Mouse (Mus musculus): ENCODE results near the gene Slc6a17.

Slc6a17 gene

GRCm38 (mm10) chr3:107517631-107518108 lies at the start of gene Slc6a17:
Gene Slc6a17 (minus strand): TSS chr3:107518018.
- DNase-seq, result peak; percentile 85

- no peak for DNase-seq
Observed at GRCm38 (mm10) chr3:107565331-107565730, 47.5 kb upstream of the Slc6a17 start.

- no peak for DNase-seq
Observed at GRCm38 (mm10) chr3:107563880-107564279, 46.1 kb upstream of the Slc6a17 start.

GRCm38 (mm10) chr3:107562591-107562990 lies 44.8 kb upstream of the Slc6a17 start:
- no peak for DNase-seq

- DNase-seq, result no peak
Observed at GRCm38 (mm10) chr3:107562104-107562503, 44.3 kb upstream of the Slc6a17 start.

GRCm38 (mm10) chr3:107559183-107559582 lies 41.4 kb upstream of the Slc6a17 start:
- peak; percentile 79 for DNase-seq

GRCm38 (mm10) chr3:107558740-107559139 lies 40.9 kb upstream of the Slc6a17 start:
- DNase-seq, result no peak

GRCm38 (mm10) chr3:107554842-107555241 lies 37.0 kb upstream of the Slc6a17 start, which contains the start of gene Ubl4b:
Gene Ubl4b (minus strand): TSS chr3:107555073.
- no peak for DNase-seq

GRCm38 (mm10) chr3:107550409-107551049 lies 32.7 kb upstream of the Slc6a17 start:
- DNase-seq, result peak; percentile 79

GRCm38 (mm10) chr3:107546956-107547355 lies 29.1 kb upstream of the Slc6a17 start:
- DNase-seq, result peak; percentile 84

- no peak for DNase-seq
Observed at GRCm38 (mm10) chr3:107545716-107546412, 28.0 kb upstream of the Slc6a17 start.

- no peak for DNase-seq
Observed at GRCm38 (mm10) chr3:107545278-107545677, 27.5 kb upstream of the Slc6a17 start.

GRCm38 (mm10) chr3:107543158-107544080 lies 25.6 kb upstream of the Slc6a17 start:
- DNase-seq, result no peak

- no peak for DNase-seq
Observed at GRCm38 (mm10) chr3:107542584-107542983, 24.8 kb upstream of the Slc6a17 start.

- no peak for DNase-seq
Observed at GRCm38 (mm10) chr3:107537504-107537889, 19.7 kb upstream of the Slc6a17 start.

GRCm38 (mm10) chr3:107536810-107537503 lies 19.1 kb upstream of the Slc6a17 start:
- peak; percentile 87 for DNase-seq

- DNase-seq, result no peak
Observed at GRCm38 (mm10) chr3:107534951-107535350, 17.1 kb upstream of the Slc6a17 start.

GRCm38 (mm10) chr3:107533532-107533931 lies 15.7 kb upstream of the Slc6a17 start:
- DNase-seq, result no peak

GRCm38 (mm10) chr3:107530581-107530980 lies 12.8 kb upstream of the Slc6a17 start:
- no peak for DNase-seq

GRCm38 (mm10) chr3:107529182-107529581 lies 11.4 kb upstream of the Slc6a17 start:
- DNase-seq, result no peak

GRCm38 (mm10) chr3:107528401-107529118 lies 10.7 kb upstream of the Slc6a17 start:
- peak; percentile 84 for DNase-seq

- DNase-seq, result no peak
Observed at GRCm38 (mm10) chr3:107524547-107524946, 6.7 kb upstream of the Slc6a17 start.
